Mouse (Mus musculus) heart, embryonic 11.5 days (tissue): ENCODE measurements around the gene Ddb2. TPM values are rescaled to one million over a fixed set of nuclear protein-coding genes. Genes with fewer than 3 reads are reported as not detected.
"Not testable (repeated sequence)": the region's sequence is repeated elsewhere in the genome, so short reads cannot be mapped to it uniquely, and the experiment has no call there.

Experiments used
- ATAC-seq: fragments of 200-750 bp; cut with Nextera tagmentation; replicated peaks from 2 replicates; pipeline ENCODE4 v1.8.0; 2017; ENCODE audit warnings: moderate library complexity; ENCODE audit not compliant: insufficient number of reproducible peaks, low FRiP score, low TSS enrichment
- H3K27ac ChIP-seq: fragments of 300-500 bp; sonication (generic); 2 replicates; pipeline ENCODE4 v1.5.1; 2014; ENCODE audit warnings: mild to moderate bottlenecking, low read depth, low read length
- H3K27me3 ChIP-seq: fragments of 300-500 bp; sonication (generic); 2 replicates; pipeline ENCODE4 v1.6.1; 2014; ENCODE audit warnings: mild to moderate bottlenecking, low read length, mixed read lengths; ENCODE audit not compliant: control insufficient read depth, insufficient read depth
- H3K36me3 ChIP-seq: fragments of 300-500 bp; sonication (generic); 2 replicates; pipeline ENCODE4 v1.6.1; 2014; ENCODE audit warnings: mild to moderate bottlenecking, low read length, moderate library complexity, mixed read lengths; ENCODE audit not compliant: control insufficient read depth, insufficient read depth
- H3K4me1 ChIP-seq: fragments of 300-500 bp; sonication (generic); 2 replicates; pipeline ENCODE4 v1.6.1; 2014; ENCODE audit warnings: low read length; ENCODE audit not compliant: control insufficient read depth, insufficient read depth
- H3K4me2 ChIP-seq: fragments of 300-500 bp; sonication (generic); 2 replicates; pipeline ENCODE4 v1.6.1; 2014; ENCODE audit warnings: mild to moderate bottlenecking, moderate library complexity
- H3K4me3 ChIP-seq: fragments of 300-500 bp; sonication (generic); 2 replicates; pipeline ENCODE4 v1.5.1; 2014; ENCODE audit warnings: low read depth, low read length
- H3K9ac ChIP-seq: fragments of 300-500 bp; sonication (generic); 2 replicates; pipeline ENCODE4 v1.6.1; 2014; ENCODE audit warnings: mild to moderate bottlenecking, low read depth, low read length, moderate library complexity
- H3K9me3 ChIP-seq: fragments of 300-500 bp; sonication (generic); replicated peaks from 2 replicates; pipeline ENCODE4 v1.6.1; 2016; ENCODE audit warnings: low read length; ENCODE audit not compliant: control insufficient read depth
- WGBS: fragments of 180-500 bp; shearing (Covaris S2); extraction: QIAGEN DNeasy Blood & Tissue Kit; methylation state at CpG from one replicate; pipeline ENCODE4 v1.1.7; 2014; ENCODE audit not compliant: insufficient replicate concordance; 5-methylcytosine and 5-hydroxymethylcytosine counted together
- polyA plus RNA-seq: library from polyadenylated mRNA; unstranded; fragments of >200 nt; fragmentation: Nextera tagmentation; extraction: Ambion mirVana; gene quantifications from 2 replicates; pipeline ENCODE4 v1.2.1, GENCODE M21; 2014

Gene Ddb2
- polyA plus RNA-seq, 1 experiment from 2014 or later = 8.3 TPM

- WGBS = 61% methylated on average over 5 of the region's 5 CpGs
- Histone ChIP-seq H3K4me1 (no peaks in the 10 kb centered on the region), H3K27ac (no peak overlapping the region), H3K27me3 (no peaks in the 10 kb centered on the region), H3K36me3 (no peaks in the 10 kb centered on the region), H3K9me3 (no peaks in the 10 kb centered on the region), H3K4me2 (no peak overlapping the region), H3K9ac (0 out of 2 replicates have a peak overlapping the region, but pooled peaks have one; percentile 43), H3K4me3 (no peak overlapping the region)
- ATAC-seq = peak; percentile 83
Measured at GRCm38 (mm10) chr2:91244557-91245228, 7.9 kb upstream of the Ddb2 start.

GRCm38 (mm10) chr2:91243416-91243815 lies 6.6 kb upstream of the Ddb2 start:
- no peaks in the 10 kb centered on the region for H3K27me3 ChIP-seq
- no peak overlapping the region for H3K4me2 ChIP-seq
- 63% methylated on average over 3 of the region's 3 CpGs for WGBS
- H3K27ac ChIP-seq = no peak overlapping the region
- no peaks in the 10 kb centered on the region for H3K9me3 ChIP-seq
- H3K9ac ChIP-seq = no peak overlapping the region
- no peak overlapping the region for H3K4me3 ChIP-seq
- no peaks in the 10 kb centered on the region for H3K36me3 ChIP-seq
- no peaks in the 10 kb centered on the region for H3K4me1 ChIP-seq
- ATAC-seq = no peak

GRCm38 (mm10) chr2:91242547-91242946 lies 5.8 kb upstream of the Ddb2 start:
- Histone ChIP-seq H3K27me3 (no peaks in the 10 kb centered on the region), H3K4me2 (no peak overlapping the region), H3K27ac (no peak overlapping the region), H3K4me1 (no peaks in the 10 kb centered on the region), H3K36me3 (no peaks in the 10 kb centered on the region), H3K9me3 (no peaks in the 10 kb centered on the region), H3K9ac (no peak overlapping the region), H3K4me3 (no peak overlapping the region)
- ATAC-seq = no peak
- WGBS = 73% methylated on average over 5 of the region's 5 CpGs

GRCm38 (mm10) chr2:91237511-91238080 lies 814 bp upstream of the Ddb2 start:
- not testable (repeated sequence) for H3K27me3 ChIP-seq, H3K36me3 ChIP-seq, H3K9me3 ChIP-seq, H3K4me1 ChIP-seq
- Histone ChIP-seq H3K9ac (peak overlapping the region; percentile 72), H3K4me2 (peak overlapping the region; percentile 95), H3K27ac (peak overlapping the region; percentile 94; the same call in 1 of the 2 replicates), H3K4me3 (peak overlapping the region; percentile 68)
- peak; percentile 12; the same call in 1 of the 2 replicates for ATAC-seq
- 17% methylated on average over 4 of the region's 4 CpGs for WGBS

DNA sequence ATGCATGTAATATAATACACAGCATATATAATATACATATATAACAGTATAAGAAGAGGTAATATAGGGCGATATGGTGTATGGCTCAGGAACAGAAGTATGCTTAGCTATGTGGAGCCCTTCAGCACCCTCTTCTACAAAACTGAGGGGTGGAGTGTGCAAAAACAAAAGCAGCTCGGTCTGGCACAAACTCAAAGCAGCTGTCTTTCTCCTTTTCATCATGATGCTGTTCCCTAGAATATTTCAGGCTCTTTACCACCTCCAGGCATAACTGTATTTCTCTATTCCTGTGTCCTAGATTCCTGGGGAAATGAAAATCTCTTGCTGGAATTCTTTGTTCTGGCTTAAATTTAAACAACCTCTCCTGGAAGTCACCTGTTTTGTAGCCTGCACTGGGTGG lies 7.0 kb downstream of the Ddb2 start:
- Histone ChIP-seq H3K4me2 (no peak overlapping the region), H3K27me3 (no peaks in the 10 kb centered on the region), H3K4me3 (no peak overlapping the region), H3K9me3 (no peaks in the 10 kb centered on the region), H3K36me3 (no peaks in the 10 kb centered on the region), H3K27ac (no peak overlapping the region), H3K9ac (no peak overlapping the region), H3K4me1 (no peaks in the 10 kb centered on the region)
- no peak for ATAC-seq
- WGBS = 73% methylated on average over 2 of the region's 2 CpGs

- H3K4me1 ChIP-seq = no peaks in the 10 kb centered on the region
- no peak overlapping the region for H3K27ac ChIP-seq
- H3K4me2 ChIP-seq = no peak overlapping the region
- H3K4me3 ChIP-seq = no peak overlapping the region
- no peaks in the 10 kb centered on the region for H3K27me3 ChIP-seq
- H3K9ac ChIP-seq = no peak overlapping the region
- no peaks in the 10 kb centered on the region for H3K9me3 ChIP-seq
- no peak for ATAC-seq
- 82% methylated on average over 2 of the region's 2 CpGs for WGBS
- H3K36me3 ChIP-seq = no peaks in the 10 kb centered on the region
Measured at GRCm38 (mm10) chr2:91223614-91224013, 13.2 kb downstream of the Ddb2 start.

DNA sequence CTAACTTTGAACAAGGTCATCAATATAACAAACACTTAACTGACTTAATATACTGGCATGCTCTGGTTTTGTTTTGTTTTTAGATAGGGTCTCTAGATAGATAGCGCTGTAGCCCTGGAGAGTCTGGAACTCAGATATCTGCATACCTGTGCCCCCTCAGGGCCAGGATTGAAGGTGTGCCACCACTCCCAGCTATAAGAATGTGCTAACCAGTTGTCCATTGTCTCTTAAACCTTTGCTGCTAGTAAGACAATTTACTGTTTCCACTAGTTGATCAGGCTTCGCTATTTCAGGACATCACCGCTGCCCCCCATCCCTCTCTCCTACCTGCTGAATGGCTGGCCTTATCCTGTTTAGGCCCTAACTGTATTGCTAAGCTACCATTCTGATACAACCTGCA lies 16.3 kb downstream of the Ddb2 start:
- Histone ChIP-seq H3K36me3 (no peaks in the 10 kb centered on the region), H3K9me3 (no peaks in the 10 kb centered on the region), H3K4me2 (no peak overlapping the region), H3K27ac (no peak overlapping the region), H3K4me1 (no peaks in the 10 kb centered on the region), H3K9ac (no peak overlapping the region), H3K4me3 (no peak overlapping the region), H3K27me3 (no peaks in the 10 kb centered on the region)
- WGBS = 94% methylated on average over 3 of the region's 3 CpGs
- ATAC-seq = no peak

- no peak for ATAC-seq
- Histone ChIP-seq H3K4me2 (no peak overlapping the region), H3K27ac (no peak overlapping the region), H3K27me3 (no peaks in the 10 kb centered on the region), H3K36me3 (peaks cover 3% of the 10 kb centered on the region), H3K4me1 (no peaks in the 10 kb centered on the region), H3K9me3 (no peaks in the 10 kb centered on the region), H3K9ac (no peak overlapping the region), H3K4me3 (no peak overlapping the region)
- 67% methylated on average over 4 of the region's 4 CpGs for WGBS
Measured at GRCm38 (mm10) chr2:91217032-91217431, 19.8 kb downstream of the Ddb2 start.

DNA sequence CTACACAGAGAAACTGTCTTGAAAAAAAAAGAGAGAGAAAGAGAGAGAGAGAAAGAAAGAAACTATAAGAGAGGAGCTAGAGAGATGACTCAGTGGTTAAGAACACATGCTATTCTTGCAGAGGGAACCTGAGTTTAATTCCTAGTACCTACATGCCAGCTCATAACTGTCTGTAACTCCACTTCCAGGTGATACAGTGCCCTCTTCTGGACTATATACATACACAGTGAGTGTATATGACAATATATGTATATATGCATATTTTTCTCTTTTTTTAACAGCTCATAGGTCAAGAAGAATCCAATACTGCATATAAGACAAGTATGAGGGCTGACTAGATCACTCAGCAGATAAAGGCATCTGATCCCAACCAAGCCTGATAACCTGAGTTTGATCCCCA lies 23.5 kb downstream of the Ddb2 start:
- Histone ChIP-seq H3K4me3 (no peak overlapping the region), H3K4me1 (no peaks in the 10 kb centered on the region), H3K36me3 (peaks cover 28% of the 10 kb centered on the region), H3K27me3 (no peaks in the 10 kb centered on the region), H3K27ac (no peak overlapping the region), H3K4me2 (no peak overlapping the region), H3K9ac (no peak overlapping the region), H3K9me3 (no peaks in the 10 kb centered on the region)
- no peak for ATAC-seq
